Mouse (Mus musculus) erythroblast, embryonic 14.5 days (primary cell): ENCODE data around the gene Ammecr1.

Experiments
- GATA1 ChIP-seq: IDR thresholded peaks from 2 replicates; pipeline ENCODE4 v1.6.1; 2012; ENCODE audit warnings: low read length, inconsistent platforms, mixed read lengths
- TAL1 ChIP-seq: IDR thresholded peaks from 3 replicates; pipeline ENCODE4 v1.6.1; 2012; ENCODE audit warnings: low read length, inconsistent platforms, mixed read lengths

GRCm38 (mm10) chrX:142901915-142902314 is 64.6 kb downstream of the Ammecr1 start:
- TF ChIP-seq GATA1 (no peak), TAL1 (no peak)
